Mouse (Mus musculus): Measurements from ENCODE around the gene Scn11a. TPM values are rescaled to one million over a fixed set of nuclear protein-coding genes. Genes with fewer than 3 reads are reported as not detected.

Scn11a gene
- polyA plus RNA-seq, 1 experiment = 0.08 TPM

DNA sequence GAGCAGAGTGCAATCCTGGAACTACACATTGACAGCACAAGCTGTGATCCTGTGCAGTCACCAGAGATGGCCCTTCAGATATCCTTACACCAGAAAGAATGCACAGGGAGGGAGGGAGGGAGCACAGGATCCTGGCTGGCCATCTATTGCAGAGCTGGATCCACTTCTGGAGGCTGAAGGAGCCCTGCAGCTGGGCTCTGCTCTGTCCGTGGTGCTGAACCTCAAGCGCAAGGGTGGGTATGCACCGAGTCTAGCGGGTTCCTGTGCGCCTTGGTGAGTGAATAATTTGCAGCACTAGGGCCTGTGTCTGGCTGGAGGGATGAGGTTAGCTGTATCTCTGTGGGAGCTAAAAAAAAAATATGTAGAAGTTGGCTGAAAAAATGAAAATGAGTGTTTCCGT, 118.6 kb downstream of the Scn11a start:
- no peak overlapping the region for H3K27ac ChIP-seq (ENCODE audit: insufficient read depth, low read length)
- whole genome bisulfite sequencing = 9% methylated on average over 6 of the region's 6 CpGs
- TF ChIP-seq POLR2A (IDR thresholded peaks at IDR 0.05; ENCODE audit: borderline replicate concordance, insufficient read depth, low read length) = no peak
- H3K4me1 ChIP-seq (ENCODE audit: control insufficient read depth, insufficient read depth, low read length) = no peaks in the 10 kb centered on the region
- no peaks in the 10 kb centered on the region; the same call in 1 of the 2 replicates for H3K27me3 ChIP-seq (ENCODE audit: control insufficient read depth, insufficient read depth, low read length)
- H3K4me3 ChIP-seq (replicated peaks; ENCODE audit: insufficient read depth, low read depth, low read length) = no peak overlapping the region
- no peak for DNase-seq

Other genes starting within 250 kb of the Scn11a start
- gene Scn5a, start 246.4 kb downstream of the Scn11a start, polyA plus RNA-seq (2012; rRNA removed) = 0.19 and 0.21 TPM in 2 replicates
- not detected in 2 replicates for gene Scn10a, start 106.1 kb downstream of the Scn11a start, polyA plus RNA-seq (2012; rRNA removed)
- 60.5 and 69.2 TPM in 2 replicates for gene Wdr48, start 69.4 kb upstream of the Scn11a start, polyA plus RNA-seq (2012; rRNA removed)
- gene Gorasp1, start 112.1 kb upstream of the Scn11a start, polyA plus RNA-seq (2012; rRNA removed) = 22.1 and 23.6 TPM in 2 replicates
- 0.56 and 1.2 TPM in 2 replicates for gene Ttc21a, start 112.2 kb upstream of the Scn11a start, polyA plus RNA-seq (2012; rRNA removed)
- 11.1 and 12.6 TPM in 2 replicates for gene Csrnp1, start 159.2 kb upstream of the Scn11a start, polyA plus RNA-seq (2012; rRNA removed)
- 0.03 and 0.05 TPM in 2 replicates for gene Xirp1, start 198.1 kb upstream of the Scn11a start, polyA plus RNA-seq (2012; rRNA removed)
- 8.6 and 9.0 TPM in 2 replicates for gene Cx3cr1, start 244.4 kb upstream of the Scn11a start, polyA plus RNA-seq (2012; rRNA removed)

Measured in cerebellum, adult 2 months (tissue).